ENCODE assay signal across 27 mouse cellular contexts in the genomic region with DNA sequence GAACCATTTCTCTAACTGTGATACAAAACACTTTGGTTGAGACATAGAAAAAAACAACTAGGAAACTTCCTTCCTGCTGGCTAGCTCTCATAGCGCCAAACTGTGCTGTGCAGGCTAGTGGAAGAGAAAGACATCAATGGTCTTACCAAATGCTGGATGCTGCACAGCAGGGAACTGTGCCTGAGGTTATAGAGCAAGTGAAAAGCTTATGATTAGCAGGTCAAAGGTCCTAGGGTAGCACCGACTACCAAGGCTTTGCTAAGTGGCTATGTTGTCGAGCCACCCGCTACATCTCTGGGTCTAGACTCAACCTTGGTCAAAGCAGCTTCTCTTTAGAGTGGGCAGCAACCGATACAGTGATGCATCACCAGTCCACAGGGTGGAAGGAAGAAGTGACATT.
"Had no signal": no experiment of that assay in that cellular context is flagged by ENCODE, and none has a peak within 500 bp of the region (broad histone marks: within the 10 kb centered on the region; RNA-seq: fewer than 3 reads in every experiment).

No protein-coding gene starts in this region.

- H3K9me3 ChIP-seq: heart, embryonic 13.5 days; heart, embryonic 15.5 days; hindbrain, embryonic 10.5 days; hindbrain, embryonic 12.5 days; intestine, embryonic 15.5 days; kidney, embryonic 15.5 days; limb, embryonic 13.5 days; limb, embryonic 15.5 days; liver, embryonic 12.5 days had no signal

- ATAC-seq: hindbrain, embryonic 16.5 days; inflammation-experienced regulatory T-cells, adult 6 months; intestine, embryonic 15.5 days; liver, embryonic 12.5 days had no signal

- H3K4me3 ChIP-seq: heart, adult 2 months; heart, embryonic 13.5 days; heart, embryonic 15.5 days; hindbrain, embryonic 10.5 days; hindbrain, embryonic 12.5 days; intestine, embryonic 15.5 days; kidney, embryonic 15.5 days; limb, embryonic 13.5 days; limb, embryonic 15.5 days; liver, embryonic 12.5 days had no signal

- H3K27ac ChIP-seq: heart, adult 2 months; heart, embryonic 13.5 days; heart, embryonic 15.5 days; hindbrain, embryonic 10.5 days; hindbrain, embryonic 12.5 days; hindbrain, embryonic 14.5 days; intestine, embryonic 15.5 days; kidney, embryonic 15.5 days; kidney, postnatal 0 days; limb, embryonic 13.5 days; limb, embryonic 15.5 days; liver, embryonic 12.5 days had no signal

- DNase-seq: gastrocnemius, postnatal 14 days; gastrocnemius, postnatal 36 days; heart, adult 2 months; heart, postnatal 14 days; heart, postnatal 4 days; kidney, adult 11 months; kidney, adult 2 months; kidney, adult 9 months; kidney, postnatal 14 days; kidney, postnatal 36 days; layer of hippocampus, adult 9-11 months; layer of hippocampus, postnatal 36 days; left cerebral cortex, postnatal 4 days had no signal

- H3K9ac ChIP-seq: heart, embryonic 13.5 days; heart, embryonic 15.5 days; hindbrain, embryonic 12.5 days; hindbrain, embryonic 14.5 days; intestine, embryonic 15.5 days; kidney, embryonic 15.5 days; limb, embryonic 13.5 days; limb, embryonic 15.5 days; liver, embryonic 12.5 days had no signal

- H3K4me2 ChIP-seq: heart, embryonic 11.5 days; heart, embryonic 13.5 days; heart, embryonic 15.5 days; hindbrain, embryonic 12.5 days; hindbrain, embryonic 14.5 days; intestine, embryonic 15.5 days; kidney, embryonic 15.5 days; limb, embryonic 13.5 days; limb, embryonic 15.5 days; liver, embryonic 12.5 days had no signal

- H3K36me3 ChIP-seq: intestine, embryonic 15.5 days had no signal

- H3K27me3 ChIP-seq: heart, embryonic 13.5 days; heart, embryonic 15.5 days; hindbrain, embryonic 12.5 days; intestine, embryonic 15.5 days; kidney, embryonic 15.5 days; limb, embryonic 13.5 days; limb, embryonic 15.5 days; liver, embryonic 12.5 days had no signal

- H3K4me1 ChIP-seq: heart, embryonic 13.5 days; heart, embryonic 15.5 days; hindbrain, embryonic 10.5 days; hindbrain, embryonic 12.5 days; intestine, embryonic 15.5 days; kidney, embryonic 15.5 days; limb, embryonic 13.5 days; limb, embryonic 15.5 days; liver, embryonic 12.5 days had no signal
